Mouse (Mus musculus) liver, postnatal 0 days (tissue): ENCODE data around the gene Tnik.

Experiments used
- CTCF ChIP-seq: sonication (generic); IDR thresholded peaks from 2 replicates; pipeline ENCODE4 v1.5.1; 2016; ENCODE audit warnings: antibody characterized with exemption, low read depth
- EP300 ChIP-seq: IDR thresholded peaks from 2 replicates; pipeline ENCODE4 v1.6.1; 2016; ENCODE audit warnings: antibody characterized with exemption, low read depth, mild to moderate bottlenecking

DNA sequence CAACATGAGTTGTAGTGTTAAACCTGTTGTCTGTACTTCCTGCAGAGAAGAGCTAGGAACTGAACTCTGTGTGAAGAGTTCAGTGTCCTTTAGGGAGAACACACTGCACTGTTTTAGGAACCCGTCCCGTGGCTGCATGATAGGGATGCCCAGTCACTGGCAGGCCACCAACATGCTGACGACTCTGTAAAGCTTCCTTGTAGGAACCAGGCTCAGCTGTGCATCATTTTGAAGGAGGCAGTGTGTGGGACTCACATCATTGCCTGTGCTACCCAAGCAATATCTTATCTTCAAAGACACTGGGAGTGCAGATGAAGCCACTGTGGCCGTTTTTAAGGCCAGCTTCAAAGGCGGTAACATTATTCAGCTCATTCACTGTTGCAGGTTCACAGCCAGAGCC, 106.7 kb downstream of the Tnik start:
- TF ChIP-seq CTCF (no peak), EP300 (no peak)
